Mouse (Mus musculus): ENCODE measurements at regions not wholly inside any gene's neighbourhood (a gene's known extent, or its start where the extent isn't known, plus 50 kb on each side); places are given as distances from the start of the nearest gene placed in this dataset.

- TF ChIP-seq CTCF (IDR thresholded peaks at IDR 0.05; ENCODE audit: extremely low read depth, insufficient read length, insufficient replicate concordance, low read depth, low read length) (no peak), POLR2A (IDR thresholded peaks at IDR 0.05; ENCODE audit: low read depth, low read length) (no peak)
These were observed 344.7 kb downstream of the Slc4a3 start for GRCm38 (mm10) chr1:75890636-75891276.
